Mouse (Mus musculus) left cerebral cortex, postnatal 14 days (tissue): ENCODE data around the gene Cdkn1b. TPM values are rescaled to one million over a fixed set of nuclear protein-coding genes. Genes with fewer than 3 reads are reported as not detected.

Source experiments
- DNase-seq, 2 experiments: peaks; one replicate each; pipeline ENCODE4 v3.0.0; 2021 to 2022; ENCODE audit warnings: low spot score in 2 of 2, mixed read lengths in 1 of 2
- intact Hi-C: fragments of 180-260 bp; cut with DNase I; formaldehyde crosslinking; loops from one replicate; pipeline ENCODE4 v1.15.1; 2025
- long read RNA-seq, 2 experiments: library from polyadenylated mRNA; stranded (forward); transcript quantifications; one replicate each; pipeline ENCODE4 v2.0.0; 2021
- total RNA-seq, 2 experiments: library from RNA; stranded (reverse); gene quantifications; 2 replicates each; pipeline ENCODE4 v1.2.3; 2021

Gene Cdkn1b
- total RNA-seq: 10 to 100 TPM; 45.1 to 49.4 TPM
- long read RNA-seq, experiment 1, partial matches to known transcripts: 2 of 2 reads
- long read RNA-seq, experiment 1, other reads (novel, unspliced or antisense): 0 of 2 reads
- long read RNA-seq, experiment 2, partial matches to known transcripts: 1 of 1 reads
- long read RNA-seq, experiment 2, other reads (novel, unspliced or antisense): 0 of 1 reads

- DNase-seq: peak; percentile 90 to 93
- intact Hi-C loops: loop anchor here (5.0 kb wide), 1 partner anchor 33 kb away; no protein-coding TSS in a partner anchor
Measured at GRCm38 (mm10) chr6:134920190-134921013, at the start of gene Cdkn1b. Gene Cdkn1b, plus strand, starts transcription at chr6:134920401.

GRCm38 (mm10) chr6:134870887-134871286 lies 49.3 kb upstream of the Cdkn1b start:
- intact Hi-C loops: no loop called here

GRCm38 (mm10) chr6:134872236-134872635 lies 48.0 kb upstream of the Cdkn1b start:
- intact Hi-C loops: no loop called here
- DNase-seq: no peak

More at GRCm38 (mm10) chr6:134870887-134871286, 49.3 kb upstream of the Cdkn1b start:
- DNase-seq: no peak

- no peak for DNase-seq
- intact Hi-C loops: no loop called here
Measured at GRCm38 (mm10) chr6:134873018-134873417, 47.2 kb upstream of the Cdkn1b start.

- DNase-seq: no peak
- intact Hi-C loops: no loop called here
Measured at GRCm38 (mm10) chr6:134876795-134877194, 43.4 kb upstream of the Cdkn1b start.

GRCm38 (mm10) chr6:134877276-134877675 lies 42.9 kb upstream of the Cdkn1b start:
- DNase-seq: no peak
- intact Hi-C loops: no loop called here

GRCm38 (mm10) chr6:134877892-134878291 lies 42.3 kb upstream of the Cdkn1b start:
- DNase-seq: no peak
- intact Hi-C loops: no loop called here

- no peak for DNase-seq
- intact Hi-C loops: no loop called here
Measured at GRCm38 (mm10) chr6:134879556-134879955, 40.6 kb upstream of the Cdkn1b start.

GRCm38 (mm10) chr6:134880046-134880445 lies 40.2 kb upstream of the Cdkn1b start:
- DNase-seq: no peak
- intact Hi-C loops: no loop called here

- intact Hi-C loops: no loop called here
Measured at GRCm38 (mm10) chr6:134883661-134884060, 36.5 kb upstream of the Cdkn1b start.

GRCm38 (mm10) chr6:134885515-134885914 lies 34.7 kb upstream of the Cdkn1b start:
- DNase-seq: no peak
- intact Hi-C loops: loop anchor here (5.0 kb wide), 1 partner anchor 37 kb away; the partner anchor contains the start of gene Cdkn1b

More at GRCm38 (mm10) chr6:134883661-134884060, 36.5 kb upstream of the Cdkn1b start:
- DNase-seq: no peak

GRCm38 (mm10) chr6:134886475-134886874 lies 33.7 kb upstream of the Cdkn1b start:
- intact Hi-C loops: loop anchor here (2.0 to 5.0 kb wide), 2 partner anchors 18 to 36 kb away; partner anchors contain the start of gene Cdkn1b
- no peak for DNase-seq

GRCm38 (mm10) chr6:134887008-134887407 lies 33.2 kb upstream of the Cdkn1b start:
- intact Hi-C loops: loop anchor here (2.0 to 5.0 kb wide), 2 partner anchors 18 to 35 kb away; partner anchors contain the start of gene Cdkn1b

GRCm38 (mm10) chr6:134887711-134888449 lies 32.3 kb upstream of the Cdkn1b start:
- DNase-seq: peak; percentile 90 to 98
- intact Hi-C loops: loop anchor here (2.0 to 5.0 kb wide), 2 partner anchors 19 to 34 kb away; partner anchors contain the start of gene Cdkn1b

More at GRCm38 (mm10) chr6:134887008-134887407, 33.2 kb upstream of the Cdkn1b start:
- DNase-seq: peak; percentile 21 to 57

- DNase-seq: peak; percentile 77 to 87
- intact Hi-C loops: loop anchor here (5.0 kb wide), 1 partner anchor 34 kb away; the partner anchor contains the start of gene Cdkn1b
Measured at GRCm38 (mm10) chr6:134888563-134889017, 31.6 kb upstream of the Cdkn1b start.

GRCm38 (mm10) chr6:134889763-134890162 lies 30.4 kb upstream of the Cdkn1b start:
- intact Hi-C loops: loop anchor here (5.0 kb wide), 1 partner anchor 33 kb away; the partner anchor contains the start of gene Cdkn1b
- DNase-seq: no peak

- intact Hi-C loops: no loop called here
Measured at GRCm38 (mm10) chr6:134890436-134890835, 29.8 kb upstream of the Cdkn1b start.

GRCm38 (mm10) chr6:134896570-134897436 lies 23.4 kb upstream of the Cdkn1b start:
- no peak for DNase-seq
- intact Hi-C loops: no loop called here

More at GRCm38 (mm10) chr6:134890436-134890835, 29.8 kb upstream of the Cdkn1b start:
- no peak for DNase-seq
